8 mouse cellular contexts compared by ENCODE assay signal in genomic region chr17:5491801-5492745, GRCm38 (mm10). TPM values are rescaled to one million over a fixed set of nuclear protein-coding genes. Genes with fewer than 3 reads are reported as not detected.
A peak's percentile ranks its signal among the peaks of the same experiment; 100 is the strongest.
DNase-seq lines count a peak whose midpoint lies in the region; ATAC-seq lines count a peak whose summit lies in the region.

TSS of gene Zdhhc14 (plus strand) at chr17:5492557.

- peak within 1 kb of the TSS; percentile 74 for H3K4me2 ChIP-seq in hindbrain, embryonic 15.5 days

- H3K27ac ChIP-seq in hindbrain, embryonic 15.5 days (replicated peaks), result peak within 1 kb of the TSS; percentile 95

- peak within 1 kb of the TSS; percentile 68 for H3K9ac ChIP-seq in hindbrain, embryonic 15.5 days

- H3K36me3 ChIP-seq in hindbrain, embryonic 15.5 days, result no peaks in the 10 kb centered on the region

- H3K9me3 ChIP-seq in hindbrain, embryonic 15.5 days, result no peaks in the 10 kb centered on the region

- peak within 1 kb of the TSS; percentile 82 for H3K4me3 ChIP-seq in hindbrain, embryonic 15.5 days

- ATAC-seq in activated CD4-positive, CD25-positive, alpha-beta regulatory T cell, adult 4 months, result peak; percentile 74
- peak; percentile 76 for ATAC-seq in common myeloid progenitor, adult 5-6 weeks (replicated peaks; ENCODE audit: low read depth, poor library complexity, severe bottlenecking)
- ATAC-seq in hindbrain, embryonic 15.5 days (ENCODE audit: low FRiP score, low read depth), result peak; percentile 92

- peak; percentile 91 for DNase-seq in gastrocnemius, adult 18-20 months (ENCODE audit: low spot score)
- peak; percentile 85 for DNase-seq in left cerebral cortex, adult 11 months (ENCODE audit: low spot score)
- peak; percentile 94 for DNase-seq in lung, postnatal 36 days
- DNase-seq in retina, embryonic 14.5 days (ENCODE audit: low spot score), result peak; percentile 87
- DNase-seq in thymus, postnatal 36 days, result peak; percentile 93 to 95

- peaks cover 30% of the 10 kb centered on the region for H3K4me1 ChIP-seq in hindbrain, embryonic 15.5 days (replicated peaks)

- 0% methylated on average over 70 of the region's 70 CpGs for WGBS in hindbrain, embryonic 15.5 days

- no peaks in the 10 kb centered on the region for H3K27me3 ChIP-seq in hindbrain, embryonic 15.5 days

RNA-seq across cellular contexts. Expression of gene Zdhhc14, which starts in this region (rescaled TPM):
- under 1 TPM; 0.15 to 0.17 TPM for polyA plus RNA-seq in activated CD4-positive, CD25-positive, alpha-beta regulatory T cell, adult 4 months (2017; shearing (Covaris generic))
- 2.2 and 5.5 TPM in 2 replicates for total RNA-seq in common myeloid progenitor, adult 5-6 weeks (2017)
- total RNA-seq in gastrocnemius, adult 18-20 months (2021), result 1 to 10 TPM; 3.9 to 5.0 TPM
- polyA plus RNA-seq in hindbrain, embryonic 15.5 days (2015; fragmentation: Nextera tagmentation; extraction: Ambion mirVana), result 12.1 and 13.7 TPM in 2 replicates

Comparison
In these comparisons a context has a peak if more than half of its experiments do, and no peak if none do; other contexts are left out.
1. Peak in every context shown above with its lines: DNase-seq, ATAC-seq, H3K4me3 ChIP-seq and H3K27ac ChIP-seq.
2. RNA of gene Zdhhc14 (polyA plus RNA-seq): 12.1 to 13.7 TPM in hindbrain, embryonic 15.5 days; 0.15 to 0.17 TPM in activated CD4-positive, CD25-positive, alpha-beta regulatory T cell, adult 4 months; every median in the first group is over 10 times any median in the second.
3. Peak in ATAC-seq in activated CD4-positive, CD25-positive, alpha-beta regulatory T cell, adult 4 months; RNA of the gene not detected or under 1 TPM.